Mouse (Mus musculus) G1E (cell line): Measurements from ENCODE around the gene Lrrc75a. TPM values are rescaled to one million over a fixed set of nuclear protein-coding genes. Genes with fewer than 3 reads are reported as not detected.
"Not testable (repeated sequence)": the region's sequence is repeated elsewhere in the genome, so short reads cannot be mapped to it uniquely, and the experiment has no call there.

ENCODE experiments used
- ATAC-seq: 2 replicates; pipeline ENCODE4 v1.8.0; 2016; ENCODE audit warnings: mild to moderate bottlenecking; ENCODE audit not compliant: insufficient number of reproducible peaks, poor library complexity, low FRiP score, severe bottlenecking; ENCODE audit errors: extremely low read depth
- DNase-seq: peaks from one replicate; pipeline ENCODE4 v3.0.0; 2012; ENCODE audit warnings: low spot score
- H3K27me3 ChIP-seq: 2 replicates; pipeline ENCODE4 v1.6.1; 2012; ENCODE audit warnings: mild to moderate bottlenecking, low read length, inconsistent platforms; ENCODE audit not compliant: insufficient read depth
- H3K36me3 ChIP-seq: replicated peaks from 2 replicates; pipeline ENCODE3; 2012; ENCODE audit warnings: mild to moderate bottlenecking, inconsistent platforms
- H3K4me1 ChIP-seq: 2 replicates; pipeline ENCODE4 v1.6.1; 2012; ENCODE audit warnings: low read depth, low read length, inconsistent platforms, mixed read lengths; ENCODE audit not compliant: insufficient read depth
- H3K4me3 ChIP-seq: 2 replicates; pipeline ENCODE4 v1.5.1; 2012; ENCODE audit warnings: low read depth, mild to moderate bottlenecking, inconsistent platforms, low read length, moderate library complexity, mixed read lengths
- H3K9me3 ChIP-seq: replicated peaks from 2 replicates; pipeline ENCODE4 v1.6.1; 2012; ENCODE audit warnings: inconsistent platforms
- CTCF ChIP-seq: IDR thresholded peaks from 2 replicates; pipeline ENCODE4 v1.5.1; 2012; ENCODE audit warnings: low read depth, low read length, inconsistent platforms, mixed read lengths
- GATA1 ChIP-seq: IDR thresholded peaks from 2 replicates; pipeline ENCODE4 v1.6.1; 2012; ENCODE audit warnings: borderline replicate concordance, low read length, inconsistent platforms, mixed read lengths
- GATA2 ChIP-seq: IDR thresholded peaks from 2 replicates; pipeline ENCODE4 v1.6.1; 2012; ENCODE audit warnings: low read depth, low read length, inconsistent platforms, borderline replicate concordance
- POLR2AphosphoS5 ChIP-seq: IDR thresholded peaks from 2 replicates; pipeline ENCODE4 v1.6.1; 2012; ENCODE audit warnings: low read depth, low read length, inconsistent platforms; ENCODE audit not compliant: insufficient replicate concordance
- TAL1 ChIP-seq: conservative IDR thresholded peaks from 2 replicates; pipeline ENCODE4 v1.6.1; 2012; ENCODE audit warnings: low read depth, low read length, inconsistent platforms, mixed read lengths
- polyA plus RNA-seq: library from polyadenylated mRNA; stranded (reverse); fragments of >175 nt; gene quantifications from 2 replicates; pipeline ENCODE4 v1.2.3, GENCODE M21; 2012
- total RNA-seq, 2 experiments: library from RNA; stranded (forward) in 1 of 2; stranded (reverse) in 1 of 2; fragments of 200-1000 nt in 1 of 2; fragments of >200 nt in 1 of 2; fragmentation: Nextera tagmentation in 1 of 2; gene quantifications; 2 replicates each; pipeline ENCODE4 v1.2.3; 2014 to 2017

The Lrrc75a gene
- total and polyA plus RNA-seq, 3 experiments, result 0.27 to 1.7 (median 0.30) TPM

DNA sequence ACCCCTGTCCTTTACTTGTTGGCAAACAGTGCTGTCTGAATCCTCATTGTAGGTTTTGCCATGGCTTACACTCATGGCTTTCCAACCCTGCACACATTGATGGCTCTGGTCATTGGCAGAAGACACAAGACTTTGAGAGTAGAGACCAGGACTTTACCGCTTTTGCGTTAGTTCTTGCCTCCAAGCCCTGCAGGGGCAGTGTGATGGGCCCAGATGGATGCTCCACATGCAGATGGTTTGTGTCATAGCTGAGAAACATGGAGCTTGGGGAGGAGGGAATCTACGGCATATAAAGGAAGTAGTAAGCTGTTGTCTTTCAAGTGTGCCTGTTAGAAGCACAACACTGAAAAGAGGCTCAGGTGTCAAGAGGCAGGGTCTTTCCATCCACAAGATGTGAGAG lies 3.8 kb upstream of the Lrrc75a start:
- peaks cover 8% of the 10 kb centered on the region for H3K4me1 ChIP-seq
- DNase-seq (no peak), ATAC-seq (no peak)
- peaks cover 4% of the 10 kb centered on the region; the same call in 1 of the 2 replicates for H3K9me3 ChIP-seq
- H3K36me3 ChIP-seq, result peaks cover 25% of the 10 kb centered on the region
- TF ChIP-seq CTCF, result no peak
- peaks cover 12% of the 10 kb centered on the region; the same call in 1 of the 2 replicates for H3K27me3 ChIP-seq
- H3K4me3 ChIP-seq, result no peak overlapping the region

DNA sequence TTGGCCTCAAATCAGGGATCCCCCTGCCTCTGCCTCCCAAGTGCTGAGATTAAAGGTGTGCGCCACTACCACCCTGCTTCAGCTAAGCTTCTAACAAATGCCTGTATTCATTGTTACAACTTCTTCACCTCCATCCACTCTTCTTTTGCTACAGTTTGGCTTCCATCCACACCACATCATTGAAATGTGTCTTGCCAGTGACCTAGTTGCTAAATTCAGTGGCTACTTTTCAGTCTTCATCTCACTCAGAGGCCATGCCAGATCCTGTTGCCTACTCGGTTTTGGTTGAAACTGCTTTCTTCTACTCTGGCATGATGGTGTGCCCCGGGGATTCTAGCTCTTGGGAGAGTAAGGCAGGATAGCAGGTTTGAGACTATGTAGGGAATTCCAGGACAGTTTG lies 3.2 kb upstream of the Lrrc75a start:
- ATAC-seq (no peak), DNase-seq (no peak)
- peaks cover 8% of the 10 kb centered on the region for H3K4me1 ChIP-seq
- peaks cover 22% of the 10 kb centered on the region for H3K36me3 ChIP-seq
- H3K27me3 ChIP-seq, result peaks cover 12% of the 10 kb centered on the region; the same call in 1 of the 2 replicates
- TF ChIP-seq TAL1 (no peak), GATA1 (no peak), CTCF (no peak), POLR2AphosphoS5 (no peak), GATA2 (no peak)
- H3K9me3 ChIP-seq, result peaks cover 4% of the 10 kb centered on the region; the same call in 1 of the 2 replicates
- no peak overlapping the region for H3K4me3 ChIP-seq

DNA sequence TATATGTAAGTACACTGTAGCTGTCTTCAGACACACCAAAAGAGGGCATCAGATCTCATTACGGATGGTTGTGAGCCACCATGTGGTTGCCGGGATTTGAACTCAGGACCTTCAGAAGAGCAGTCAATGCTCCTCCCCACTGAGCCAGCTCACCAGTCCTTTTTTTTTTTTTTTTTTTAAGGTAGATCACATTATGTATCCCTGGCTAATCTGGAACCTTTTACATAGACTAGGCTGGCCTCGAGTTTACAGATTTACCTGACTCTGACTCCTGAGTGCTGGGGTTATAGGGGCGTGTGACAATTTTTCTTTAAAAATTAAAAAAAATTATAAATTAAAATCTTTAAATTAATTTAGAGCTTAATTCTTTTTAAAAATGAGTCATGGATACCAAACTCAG lies 1.5 kb upstream of the Lrrc75a start:
- Histone ChIP-seq H3K27me3 (peaks cover 16% of the 10 kb centered on the region; the same call in 1 of the 2 replicates), H3K36me3 (peaks cover 22% of the 10 kb centered on the region)
- H3K4me3 ChIP-seq, H3K9me3 ChIP-seq, ATAC-seq, DNase-seq, H3K4me1 ChIP-seq: not testable (repeated sequence)

DNA sequence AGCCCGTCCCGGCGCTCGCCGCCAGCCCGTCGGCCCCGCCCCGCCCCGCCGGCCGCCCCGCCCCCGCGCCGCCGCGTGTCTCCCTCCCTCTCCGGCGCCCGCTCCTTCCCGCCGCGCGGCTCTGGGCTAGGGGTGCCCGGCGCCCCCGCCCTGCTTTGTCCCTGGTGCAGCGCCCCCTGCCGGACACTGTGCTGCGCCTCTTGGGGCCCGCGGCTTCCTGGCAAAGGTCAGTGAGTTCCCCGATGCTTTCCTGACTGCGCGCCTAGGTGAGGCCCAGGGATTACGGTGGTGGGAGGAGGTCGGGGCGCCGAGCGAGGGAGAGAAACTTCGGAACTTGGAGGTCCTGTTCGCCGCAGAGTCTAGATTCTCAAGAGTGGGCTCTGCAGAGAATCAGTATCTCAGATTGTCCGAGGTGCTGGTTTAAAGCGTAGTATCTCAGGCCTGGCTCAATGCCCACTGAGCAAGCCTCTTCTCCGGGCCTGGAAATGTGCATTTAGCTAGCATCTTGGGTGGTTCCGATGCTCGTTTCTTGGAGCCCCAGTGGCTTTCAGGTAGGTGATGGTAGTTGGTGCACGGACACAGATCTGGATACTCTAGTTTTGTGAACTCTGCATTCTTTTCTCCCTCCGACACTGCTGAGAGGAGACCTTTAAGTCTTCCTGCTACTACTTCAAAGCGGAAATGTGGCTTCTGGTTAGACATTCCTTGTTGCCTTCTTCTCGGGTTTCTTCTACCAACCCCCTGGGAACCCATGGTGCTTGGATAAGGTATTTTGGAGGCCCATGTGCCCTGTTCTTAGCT lies 468 bp upstream of the Lrrc75a start, which contains the start of gene Mmgt2:
TSS of gene Mmgt2 (plus strand) at position 74 of the 801 bp plus-strand sequence.
- Histone ChIP-seq H3K4me3 (peak within 1 kb of the TSS; percentile 70), H3K27me3 (peaks cover 18% of the 10 kb centered on the region), H3K4me1 (peaks cover 8% of the 10 kb centered on the region), H3K36me3 (peaks cover 17% of the 10 kb centered on the region), H3K9me3 (peaks cover 4% of the 10 kb centered on the region; the same call in 1 of the 2 replicates)
- DNase-seq, result peak; percentile 73
- no peak for TF ChIP-seq GATA1
- TF ChIP-seq GATA2, result no peak
- TF ChIP-seq CTCF, result no peak
- TF ChIP-seq POLR2AphosphoS5, result no peak
- TF ChIP-seq TAL1, result no peak
- ATAC-seq, result peak; percentile 22; the same call in 1 of the 2 replicates

DNA sequence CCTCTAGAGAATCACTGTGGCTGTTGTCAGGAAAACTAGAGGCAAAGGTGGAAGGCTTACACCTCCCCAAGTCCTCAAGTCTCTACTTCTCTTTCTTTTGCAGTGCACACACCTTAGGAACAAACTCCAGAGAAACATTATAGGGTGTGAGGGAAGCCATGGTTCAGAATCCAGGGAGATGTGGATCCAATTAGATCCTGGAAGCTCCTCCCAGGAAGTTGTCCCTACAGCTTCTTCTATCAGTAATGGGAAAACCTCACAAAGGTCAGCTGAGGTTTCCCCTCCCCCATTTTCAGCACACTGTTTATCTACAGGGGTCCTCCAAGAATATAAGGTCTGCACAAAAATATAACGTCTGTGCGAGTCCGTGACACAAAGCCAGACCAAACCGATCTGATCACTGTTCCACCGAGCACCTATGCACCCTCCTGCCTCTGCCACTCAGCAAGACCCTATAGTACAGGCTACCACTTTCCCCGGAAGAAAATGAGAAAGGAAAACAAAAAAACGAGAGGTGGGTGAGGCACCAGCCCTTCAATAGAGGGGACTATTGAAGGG lies 1.3 kb downstream of the Lrrc75a start:
- TF ChIP-seq CTCF, result no peak
- no peak for ATAC-seq
- Histone ChIP-seq H3K36me3 (peaks cover 6% of the 10 kb centered on the region), H3K27me3 (peaks cover 26% of the 10 kb centered on the region), H3K4me1 (peaks cover 8% of the 10 kb centered on the region), H3K9me3 (peaks cover 4% of the 10 kb centered on the region; the same call in 1 of the 2 replicates), H3K4me3 (no peak overlapping the region)
- no peak for DNase-seq

DNA sequence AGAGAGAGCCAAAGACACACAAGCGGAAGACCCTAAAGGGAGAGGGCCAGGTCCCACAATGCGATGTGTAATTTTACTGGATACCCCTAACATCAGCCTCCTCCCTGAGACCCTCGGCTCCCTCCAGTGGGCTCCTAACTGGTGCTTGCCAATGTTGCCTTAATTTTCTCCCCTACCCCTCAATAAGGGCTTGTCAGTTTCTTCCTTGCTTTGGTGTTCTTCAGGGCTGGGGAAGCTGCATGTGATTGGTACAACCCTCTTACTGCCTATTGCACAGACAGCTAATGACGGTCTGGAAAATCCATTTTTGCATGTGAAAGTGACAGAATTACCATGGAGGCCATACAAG lies 1.9 kb downstream of the Lrrc75a start:
- no peak for TF ChIP-seq TAL1
- TF ChIP-seq POLR2AphosphoS5, result no peak
- no peak for TF ChIP-seq CTCF
- no peak for TF ChIP-seq GATA1
- no peak for TF ChIP-seq GATA2
- H3K4me1 ChIP-seq, result peaks cover 8% of the 10 kb centered on the region
- no peak overlapping the region for H3K4me3 ChIP-seq
- H3K27me3 ChIP-seq, result peaks cover 26% of the 10 kb centered on the region
- DNase-seq (no peak), ATAC-seq (no peak)
- H3K36me3 ChIP-seq, result peaks cover 2% of the 10 kb centered on the region
- peaks cover 4% of the 10 kb centered on the region; the same call in 1 of the 2 replicates for H3K9me3 ChIP-seq
